Mouse (Mus musculus): Measurements from ENCODE around the gene Trpm2.

GRCm38 (mm10) chr10:78009945-78010293, 39.6 kb upstream of the Trpm2 start, which contains the start of gene Pfkl:
- TF ChIP-seq CTCF (IDR thresholded peaks at IDR 0.05; ENCODE audit: low read depth) (no peak), EP300 (IDR thresholded peaks at IDR 0.05; ENCODE audit: low read depth) (no peak)

Data from heart, postnatal 0 days (tissue).